Mouse (Mus musculus) T-helper 1 cell (primary cell): Measurements from ENCODE around the gene Zbtb37.

Experiments used
- in situ Hi-C: fragments of 300-600 bp; cut with MboI, MseI; formaldehyde crosslinking; loops from one replicate; pipeline ENCODE4 v1.15.1; 2025; ENCODE audit warnings: high pct_unique_total_duplicates

Zbtb37 gene

DNA sequence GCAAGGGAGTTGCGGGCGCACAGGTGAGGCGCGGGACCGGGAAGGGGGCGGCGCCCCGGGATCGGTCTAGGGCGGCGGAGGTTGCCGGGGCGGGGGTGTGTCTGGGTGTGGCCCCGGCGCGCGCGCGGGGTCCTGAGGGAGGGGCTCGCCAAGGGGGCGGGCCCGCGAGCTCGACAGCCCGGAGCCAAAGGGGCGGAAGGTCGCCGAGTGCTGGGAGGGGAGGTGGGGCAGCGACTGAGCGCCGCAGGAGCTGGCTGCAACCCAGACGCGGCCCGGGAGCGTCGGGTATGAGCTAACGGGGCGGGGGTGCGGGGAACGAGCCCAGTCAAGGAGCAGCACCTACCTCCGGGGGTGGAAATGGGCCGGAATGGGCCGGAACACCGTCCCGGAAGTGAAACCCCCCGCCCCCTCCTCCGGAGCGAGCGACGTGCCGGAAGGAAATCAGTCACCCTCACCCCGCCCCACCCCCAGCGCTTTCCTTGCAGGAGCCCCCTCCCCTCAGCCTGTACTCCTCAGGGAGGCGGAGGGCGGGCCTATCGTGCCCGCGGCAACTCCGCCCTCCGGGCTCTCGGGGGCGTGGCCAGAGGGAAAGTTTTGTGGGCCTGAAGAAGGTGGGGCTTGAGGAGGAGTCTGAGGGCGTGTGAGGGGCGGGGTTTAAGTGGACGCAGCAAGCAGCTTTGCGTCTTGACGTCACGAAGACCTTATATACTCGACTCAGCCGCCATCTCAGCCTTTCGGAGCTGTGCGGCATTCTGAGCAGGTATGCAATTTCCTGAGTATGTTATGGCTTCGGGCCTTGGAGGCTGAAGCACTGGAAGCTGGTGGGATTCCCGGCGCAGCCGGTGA, at the start of gene Zbtb37:
Gene Zbtb37, minus strand, starts transcription at position 415 of the 846 bp plus-strand sequence.
- in situ Hi-C loops = loop anchor here (10.0 kb wide), 1 partner anchor 990 kb away; the partner anchor contains the start of gene 4930523C07Rik

DNA sequence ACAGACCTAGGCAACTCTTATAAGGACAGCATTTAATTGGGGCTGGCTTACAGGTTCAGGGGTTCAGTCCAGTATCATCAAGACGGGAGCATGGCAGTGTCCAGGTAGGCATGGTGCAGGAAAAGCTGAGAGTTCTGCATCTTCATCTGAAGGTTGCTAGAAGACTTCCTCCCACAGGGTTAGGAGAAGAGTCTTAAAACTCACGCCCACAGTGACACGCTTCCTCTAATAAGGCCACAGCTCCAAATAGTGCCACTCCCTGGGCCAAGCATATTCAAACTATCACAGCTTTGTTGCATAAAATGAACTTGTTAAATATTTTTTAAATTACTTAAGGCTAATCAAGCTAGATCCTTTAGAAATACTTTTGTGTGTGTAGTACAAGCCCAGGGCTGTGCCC, 42.6 kb upstream of the Zbtb37 start:
- in situ Hi-C loops = no loop called here

DNA sequence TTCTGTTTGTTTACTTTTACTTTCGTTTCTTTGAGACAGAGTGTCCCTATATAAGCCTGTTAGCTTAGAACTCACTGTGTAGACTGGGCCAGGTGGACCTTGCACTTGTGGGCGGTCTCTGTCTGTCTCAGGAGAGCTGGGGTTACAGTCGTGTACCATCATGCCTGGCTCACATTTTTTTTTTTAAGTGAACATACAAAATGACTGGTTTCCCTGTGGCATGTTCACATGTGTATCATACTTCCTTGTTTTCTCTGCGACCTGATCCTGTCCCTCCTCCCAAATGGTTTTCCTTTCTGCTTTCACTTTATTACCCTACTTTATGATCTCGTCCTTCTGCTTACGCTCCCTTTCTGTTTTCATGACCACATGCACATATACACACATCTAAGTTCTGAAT, 41.6 kb upstream of the Zbtb37 start:
- in situ Hi-C loops = no loop called here

DNA sequence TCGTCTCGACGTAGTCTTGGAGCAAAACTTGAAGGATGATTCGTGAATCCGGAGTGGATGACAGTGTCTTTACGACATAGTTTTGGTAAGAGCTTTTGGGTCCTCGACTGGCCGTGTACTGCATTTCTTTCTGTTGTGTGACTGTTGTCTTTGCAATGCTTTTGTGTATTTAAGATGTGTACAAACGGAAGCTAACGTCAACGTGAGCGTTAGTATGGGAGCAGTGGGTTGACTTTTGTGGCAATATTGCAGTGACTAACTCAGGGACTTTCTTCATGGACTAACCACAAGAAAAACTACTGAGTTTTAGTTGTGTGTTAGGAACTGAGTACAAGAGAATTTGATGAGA, 36.6 kb upstream of the Zbtb37 start:
- in situ Hi-C loops = no loop called here

DNA sequence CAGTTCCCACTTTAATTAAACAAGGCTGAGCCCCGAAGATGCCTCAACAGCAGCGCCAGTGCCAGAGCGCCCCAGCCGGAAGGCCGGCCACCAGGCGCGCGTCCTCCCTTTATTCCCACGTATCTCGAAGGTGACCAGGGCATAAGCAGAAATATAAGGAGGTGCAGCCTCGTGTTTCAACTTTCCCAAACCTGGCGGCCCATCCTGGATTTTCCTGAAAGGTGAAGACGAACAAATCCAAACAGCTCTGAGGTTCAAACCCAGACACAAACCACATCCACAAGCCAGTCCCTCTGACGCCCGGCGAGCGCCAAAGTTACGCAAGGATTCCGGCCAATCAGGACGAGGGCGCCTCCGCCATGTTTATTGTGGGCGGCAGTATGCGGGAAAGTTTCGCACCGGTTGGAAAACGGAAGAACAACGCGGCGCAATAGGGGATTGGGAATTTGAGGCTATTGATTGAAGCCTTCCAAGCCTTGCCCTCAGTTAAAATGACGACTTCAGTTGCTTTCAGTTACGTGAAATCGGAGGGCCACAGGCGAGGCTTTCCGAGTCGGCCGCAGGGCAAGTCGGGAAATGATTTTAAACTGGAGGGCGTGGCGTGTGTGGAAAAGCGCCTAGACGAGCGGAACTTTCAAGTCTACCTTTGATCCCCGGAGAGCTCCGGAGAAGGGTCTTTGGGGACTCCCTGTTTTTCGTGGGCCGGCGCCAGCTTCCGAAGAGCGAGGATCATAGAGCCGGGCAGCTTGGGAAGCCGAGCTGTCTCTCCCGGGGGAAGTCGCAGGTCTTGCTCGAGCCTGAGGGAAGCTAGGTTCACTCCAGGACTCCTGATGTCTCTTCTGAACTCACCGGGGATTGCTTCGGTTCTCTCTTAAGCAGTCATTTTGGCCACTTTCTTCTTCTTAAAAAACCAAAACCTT, 36.0 kb upstream of the Zbtb37 start, which contains the start of the genes Dars2 and Cenpl:
Gene Dars2, minus strand, starts transcription at position 307 of the 920 bp plus-strand sequence.
Gene Cenpl, plus strand, starts transcription at position 362 of the 920 bp plus-strand sequence.
- in situ Hi-C loops = no loop called here

DNA sequence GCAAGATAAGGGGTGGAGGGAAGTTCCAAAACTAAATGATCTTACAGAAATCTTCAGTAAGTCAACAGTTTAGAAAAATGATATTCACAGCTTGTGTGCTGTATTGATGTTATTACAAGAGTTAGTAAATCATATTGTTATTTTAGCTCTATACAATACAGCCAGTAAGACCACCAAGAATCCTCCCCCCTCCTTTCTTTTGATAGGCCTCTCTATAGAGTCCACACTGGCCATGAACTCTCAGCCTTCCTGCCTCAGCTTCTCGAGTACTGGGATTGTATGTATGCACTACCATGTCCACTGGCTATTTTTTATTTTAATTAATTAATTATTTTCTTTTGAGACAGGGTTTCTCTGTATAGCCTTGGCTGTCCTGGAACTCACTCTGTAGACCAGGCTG, 28.7 kb upstream of the Zbtb37 start:
- in situ Hi-C loops = loop anchor here (10.0 kb wide), 1 partner anchor 61 kb away; no protein-coding TSS in a partner anchor

DNA sequence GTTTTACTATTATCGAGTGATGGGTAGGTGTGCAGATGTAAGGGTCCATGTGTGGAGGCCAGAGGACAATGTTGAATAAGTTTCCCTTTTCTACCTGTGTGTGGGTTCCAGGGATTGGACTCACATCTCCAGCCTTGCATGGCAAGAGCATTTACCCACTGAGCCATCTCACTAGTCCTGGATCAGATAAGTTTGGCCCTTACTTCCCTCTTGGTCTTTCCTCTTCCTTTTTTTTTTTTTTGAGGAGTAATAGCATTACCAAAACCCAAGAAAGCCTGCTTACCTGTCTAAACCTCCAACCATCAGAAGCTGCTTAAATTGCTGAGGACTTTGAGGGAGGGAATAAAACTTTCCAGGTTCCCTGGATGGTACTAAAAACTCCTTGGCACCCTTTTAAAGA, 22.5 kb upstream of the Zbtb37 start:
- in situ Hi-C loops = no loop called here

DNA sequence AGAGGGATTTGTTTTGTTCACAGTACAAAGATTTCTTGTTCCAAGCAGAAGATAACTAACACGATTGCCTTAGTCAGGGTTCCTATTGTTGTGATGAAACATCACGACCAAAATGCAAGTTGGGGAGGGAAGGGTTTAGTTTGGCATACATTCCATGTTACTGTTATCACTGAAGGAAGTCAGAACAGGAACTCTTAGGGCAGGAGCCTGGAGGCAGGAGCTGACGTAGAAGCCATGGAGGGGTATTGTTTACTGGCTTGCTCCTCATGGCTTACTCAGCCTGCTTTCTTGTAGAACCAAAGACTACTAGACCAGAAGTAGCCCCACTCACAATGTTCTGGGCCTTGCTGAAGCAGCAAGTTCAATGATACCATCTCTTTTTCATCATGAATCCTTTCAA, 12.3 kb upstream of the Zbtb37 start:
- in situ Hi-C loops = loop anchor here (10.0 kb wide), 1 partner anchor 1518 kb away; no protein-coding TSS in a partner anchor

DNA sequence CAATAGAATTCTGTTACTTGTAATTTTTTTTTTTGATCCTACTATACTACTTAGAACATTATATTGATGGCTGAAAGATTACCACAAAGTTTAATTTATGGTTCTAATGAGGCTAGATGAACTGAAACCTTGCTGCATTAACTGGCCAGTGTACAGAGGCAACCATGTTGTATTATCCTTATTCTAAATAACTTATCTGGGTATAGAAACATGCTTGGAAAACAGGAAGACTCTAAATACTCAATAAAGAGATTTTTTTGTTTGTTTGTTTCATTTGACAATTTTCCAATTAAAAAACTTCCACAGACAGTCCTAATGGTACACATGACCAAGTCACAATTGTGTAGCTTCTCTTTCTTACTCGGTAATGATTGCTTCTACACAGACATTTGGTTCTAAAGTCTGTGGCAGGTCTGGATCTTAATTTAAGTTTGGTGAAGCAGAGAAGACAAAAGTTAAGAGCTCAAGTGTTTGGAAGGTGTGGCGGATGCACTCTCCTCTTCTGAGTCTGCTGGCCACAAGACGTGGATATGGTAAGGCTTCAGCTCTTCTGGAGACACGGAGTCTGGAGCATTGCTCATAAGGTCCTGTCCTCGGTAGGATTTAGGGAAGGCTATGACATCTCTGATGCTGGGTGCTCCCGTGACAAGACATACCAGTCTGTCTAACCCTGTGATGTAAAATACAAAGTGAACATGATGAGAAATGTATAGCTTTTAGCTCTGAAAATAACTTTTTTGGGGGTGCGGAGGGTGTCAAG, 6.8 kb upstream of the Zbtb37 start:
- in situ Hi-C loops = loop anchor here (10.0 kb wide), 1 partner anchor 1523 kb away; no protein-coding TSS in a partner anchor

DNA sequence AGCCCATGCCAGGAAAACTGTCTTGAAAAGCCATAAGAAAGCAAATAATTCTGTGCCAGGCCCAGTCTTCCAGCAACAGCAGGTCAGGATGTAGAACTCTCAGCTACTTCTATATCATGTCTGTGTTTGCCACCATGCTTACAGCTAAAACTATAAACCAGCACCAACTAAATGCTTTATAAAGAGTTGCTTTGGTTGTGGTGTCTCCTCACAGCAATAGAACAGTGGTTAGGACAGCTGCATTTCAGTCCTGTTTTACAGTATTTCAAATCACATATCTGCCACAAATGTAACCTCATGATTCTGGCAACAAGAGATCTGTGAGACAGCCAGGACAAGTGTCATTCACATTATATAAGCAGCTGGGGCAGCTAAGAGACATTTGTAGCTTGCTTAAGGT, 6.2 kb upstream of the Zbtb37 start:
- in situ Hi-C loops = loop anchor here (10.0 kb wide), 1 partner anchor 1524 kb away; no protein-coding TSS in a partner anchor

DNA sequence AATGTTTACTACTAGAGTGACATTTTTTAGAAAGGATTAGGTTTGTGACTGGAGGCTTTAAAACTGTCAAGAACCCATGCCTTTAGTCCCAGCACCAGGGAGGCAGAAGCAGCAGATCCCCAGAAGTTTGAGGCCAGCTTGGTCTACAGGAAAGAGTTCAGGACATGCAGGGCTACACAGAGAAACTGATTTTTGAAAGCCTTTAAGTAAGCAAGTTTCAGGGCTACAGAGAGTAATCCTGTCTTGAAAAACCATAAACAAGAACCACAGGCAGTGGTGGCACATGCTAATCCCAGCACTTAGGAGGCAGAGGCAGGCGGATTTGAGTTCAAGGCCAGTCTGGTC, 5.7 kb upstream of the Zbtb37 start:
- in situ Hi-C loops = loop anchor here (10.0 kb wide), 1 partner anchor 1524 kb away; no protein-coding TSS in a partner anchor

DNA sequence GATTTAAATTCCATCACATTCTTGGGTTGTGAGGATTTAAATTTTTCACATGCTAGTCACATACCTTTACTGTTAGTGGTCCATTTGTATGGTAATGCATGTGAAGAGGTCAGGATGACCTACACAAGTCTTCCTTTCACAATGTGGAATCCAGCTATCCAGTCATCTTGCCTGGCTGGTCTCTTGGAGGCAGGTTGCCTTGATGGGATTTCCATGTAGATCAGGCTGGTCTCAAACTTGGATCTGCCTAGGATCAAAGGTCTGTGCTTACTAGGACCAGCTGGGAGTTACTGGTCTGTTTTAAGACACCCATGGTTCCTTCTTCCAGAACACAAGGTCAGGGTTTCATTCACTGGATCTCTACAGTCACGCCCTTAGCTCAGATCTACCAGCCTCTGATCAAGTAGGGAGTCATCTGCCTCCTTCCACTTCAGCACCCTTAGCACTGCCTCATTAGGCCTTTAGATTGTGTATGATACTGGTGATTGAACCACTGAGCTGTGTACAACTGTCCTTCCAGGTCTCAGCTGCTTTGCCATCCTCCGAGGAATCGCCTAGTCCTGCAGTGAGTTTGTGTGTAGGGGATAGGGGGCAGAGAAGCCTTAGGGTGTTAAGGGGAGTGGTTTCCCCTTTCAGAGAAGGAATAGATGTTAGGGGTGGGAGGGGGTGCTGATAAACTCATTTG, 5.2 kb upstream of the Zbtb37 start:
- in situ Hi-C loops = loop anchor here (10.0 kb wide), 2 partner anchors 995 to 1525 kb away; partner anchors contain the start of gene 4930523C07Rik

DNA sequence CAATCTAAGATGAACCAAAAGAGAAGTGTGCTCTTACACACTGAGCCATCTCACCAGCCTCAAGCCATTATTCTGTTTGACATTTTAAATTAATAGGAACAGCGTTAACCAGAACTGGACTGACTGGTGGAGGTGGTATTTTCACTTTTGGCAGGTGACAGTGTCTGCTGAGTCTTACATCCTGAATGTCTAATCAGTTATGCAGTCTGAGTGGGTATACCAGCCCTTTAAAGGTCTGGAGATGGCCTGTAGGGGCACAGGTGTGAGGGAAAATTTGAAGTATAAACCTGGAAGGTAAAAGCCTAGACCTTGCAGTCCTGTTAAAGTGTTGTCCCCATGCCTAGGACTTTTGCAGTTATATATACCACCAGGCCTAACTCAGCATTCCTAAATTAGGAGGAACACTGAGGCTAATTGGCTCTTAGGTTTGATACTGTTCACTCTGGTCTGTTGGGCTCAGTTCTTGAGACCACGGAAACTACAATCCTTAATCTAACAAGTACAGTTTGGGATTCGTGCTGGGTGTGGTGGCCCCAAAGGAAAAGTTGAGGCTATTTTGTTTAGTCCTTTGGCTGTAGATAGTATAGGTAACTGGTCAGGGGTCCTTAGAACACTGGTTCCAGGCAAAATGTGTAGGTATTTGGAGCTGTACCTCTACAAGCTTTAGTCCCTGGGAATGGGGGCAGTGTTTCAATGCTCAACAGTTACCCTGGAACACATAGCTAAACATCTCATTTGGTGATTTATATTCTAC, 4.5 kb upstream of the Zbtb37 start:
- in situ Hi-C loops = loop anchor here (10.0 kb wide), 1 partner anchor 994 kb away; the partner anchor contains the start of gene 4930523C07Rik

DNA sequence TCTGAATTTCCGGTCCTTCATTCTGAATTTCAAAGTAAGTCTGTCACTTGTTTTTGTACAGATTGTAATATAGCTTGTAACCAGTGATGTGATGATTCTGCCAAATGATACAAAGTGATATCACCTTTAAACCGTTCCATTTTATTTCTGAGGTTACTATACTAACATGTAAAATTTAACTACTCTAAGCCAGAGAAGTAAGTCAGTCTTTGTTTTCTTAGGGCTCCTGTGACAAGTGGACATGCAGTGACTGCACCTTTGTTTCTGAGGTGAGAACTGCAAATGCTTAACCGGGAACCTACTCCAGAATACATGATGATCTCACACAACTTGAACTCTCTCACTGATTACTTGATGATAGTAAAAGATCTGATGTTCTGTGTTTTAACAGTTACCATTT, 3.4 kb upstream of the Zbtb37 start:
- in situ Hi-C loops = loop anchor here (10.0 kb wide), 1 partner anchor 993 kb away; the partner anchor contains the start of gene 4930523C07Rik

DNA sequence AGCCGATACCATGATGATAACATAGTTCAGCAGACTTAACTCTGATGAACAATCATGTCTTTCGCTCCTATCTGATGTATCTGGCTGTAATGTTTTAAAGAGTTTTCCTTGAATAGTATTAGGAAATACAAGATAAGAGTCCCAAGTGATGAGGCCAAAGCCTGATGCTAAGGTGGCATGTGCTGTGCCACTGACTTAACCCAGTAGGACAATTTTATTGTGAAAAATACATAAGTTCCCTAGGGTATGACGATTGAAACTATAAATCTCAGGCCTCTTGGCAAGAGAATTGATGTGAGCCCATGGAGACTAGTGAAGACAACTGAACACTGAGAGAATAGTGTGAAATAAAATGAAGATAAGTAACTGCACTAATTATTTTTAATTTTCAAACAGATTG, 3.0 kb upstream of the Zbtb37 start:
- in situ Hi-C loops = loop anchor here (10.0 kb wide), 1 partner anchor 993 kb away; the partner anchor contains the start of gene 4930523C07Rik

DNA sequence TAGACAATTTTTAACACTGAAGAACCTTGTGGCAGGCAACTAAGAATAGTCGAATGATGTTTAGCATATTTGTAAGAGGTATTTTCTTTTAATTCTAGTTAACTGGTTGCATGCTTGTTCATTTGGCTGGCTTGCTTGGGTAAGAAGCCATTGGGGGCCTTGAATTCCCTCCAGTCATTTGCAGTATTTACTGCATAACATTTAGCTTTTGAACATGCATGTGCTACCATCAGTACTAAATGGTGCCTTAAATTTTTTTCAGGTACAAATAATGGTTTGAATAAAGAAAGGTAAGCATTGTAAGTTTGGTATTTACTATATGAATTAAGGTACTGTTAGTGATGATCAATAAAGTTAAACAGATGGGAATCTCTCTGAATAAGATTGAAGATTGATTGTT, 2.4 kb upstream of the Zbtb37 start:
- in situ Hi-C loops = loop anchor here (10.0 kb wide), 1 partner anchor 992 kb away; the partner anchor contains the start of gene 4930523C07Rik

DNA sequence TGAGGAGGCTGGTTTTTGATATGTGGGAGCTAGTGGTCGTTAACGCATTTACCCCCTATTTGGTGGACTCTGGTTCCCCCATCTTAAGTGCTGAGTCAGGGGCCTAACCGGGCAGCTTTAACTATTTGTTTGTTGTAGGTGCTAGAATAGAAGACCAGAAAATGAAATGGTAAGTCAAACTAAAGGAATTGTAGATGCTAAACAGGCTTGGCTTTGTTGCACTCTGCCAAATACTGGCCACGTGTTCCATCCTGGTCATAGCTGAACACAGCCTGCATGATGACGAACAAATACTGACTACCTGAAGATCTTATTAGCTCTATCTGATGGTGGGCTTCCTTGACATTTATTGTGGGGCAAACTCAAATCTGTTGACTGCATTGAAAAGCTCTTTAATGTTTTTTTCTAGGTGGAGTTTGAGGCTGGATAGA, 1.8 kb upstream of the Zbtb37 start:
- in situ Hi-C loops = loop anchor here (10.0 kb wide), 1 partner anchor 992 kb away; the partner anchor contains the start of gene 4930523C07Rik

DNA sequence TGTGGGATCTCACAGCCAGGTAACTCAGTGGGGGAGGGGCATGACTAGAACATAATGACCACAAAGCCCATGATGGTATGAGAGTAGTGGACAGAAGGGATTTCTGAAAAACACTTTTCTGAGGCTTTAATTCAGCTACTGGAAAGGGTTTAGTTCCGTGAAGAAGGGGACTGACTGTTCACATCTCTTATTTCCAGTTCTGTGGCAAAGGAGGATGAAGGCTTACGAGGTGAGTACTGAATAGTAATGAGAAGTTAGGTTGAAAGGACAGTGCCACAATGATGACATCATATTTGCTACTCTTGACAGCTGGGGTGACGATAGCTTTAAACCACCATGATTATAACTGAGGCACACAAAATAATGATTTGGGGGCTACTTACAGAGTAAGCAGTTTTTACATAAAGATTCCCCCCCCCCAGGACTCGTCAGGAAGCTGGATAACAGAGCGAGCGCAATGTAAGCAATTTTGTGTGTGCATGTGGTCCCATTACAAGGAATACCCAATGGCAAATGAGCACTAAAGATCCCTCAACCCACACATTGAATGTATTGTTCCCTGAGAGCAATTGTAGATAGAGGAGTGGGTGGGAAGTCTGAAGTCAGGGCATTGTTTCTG, 1.2 kb upstream of the Zbtb37 start:
- in situ Hi-C loops = loop anchor here (10.0 kb wide), 1 partner anchor 991 kb away; the partner anchor contains the start of gene 4930523C07Rik

DNA sequence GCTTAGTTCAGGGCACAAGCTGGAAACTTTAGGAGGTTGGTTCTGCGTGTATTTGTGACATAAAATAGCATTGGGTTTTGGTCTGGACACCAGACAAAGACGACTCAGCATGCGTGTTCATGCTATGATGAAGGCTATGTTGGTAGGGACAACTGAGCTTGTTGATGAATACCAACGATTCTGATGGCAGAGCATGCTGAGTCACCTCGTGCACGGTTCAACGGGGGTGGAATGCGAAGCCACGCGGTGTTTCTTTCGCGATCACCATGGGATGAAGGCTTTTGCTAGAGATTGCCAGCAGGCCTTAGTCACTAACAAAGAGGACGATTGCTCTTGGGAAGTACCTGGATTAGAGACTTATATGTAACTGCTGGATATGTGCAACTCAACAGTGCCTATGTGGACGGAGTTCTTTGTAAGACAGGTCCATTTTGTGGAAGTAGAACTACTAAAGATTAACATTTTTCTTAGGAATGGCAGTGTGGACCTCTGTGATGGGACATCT, 684 bp upstream of the Zbtb37 start:
- in situ Hi-C loops = loop anchor here (10.0 kb wide), 1 partner anchor 991 kb away; the partner anchor contains the start of gene 4930523C07Rik
